Mouse (Mus musculus) bone marrow macrophage, adult 2 months (primary cell): ENCODE results near the gene Zfp213.
"Not testable (repeated sequence)": the region's sequence is repeated elsewhere in the genome, so short reads cannot be mapped to it uniquely, and the experiment has no call there.

Experiments
- CTCF ChIP-seq: IDR thresholded peaks from 2 replicates; pipeline ENCODE4 v1.5.1; 2012; ENCODE audit warnings: low read depth, mild to moderate bottlenecking, low read length, moderate library complexity
- POLR2A ChIP-seq: IDR thresholded peaks from 2 replicates; pipeline ENCODE4 v1.6.1; 2012; ENCODE audit warnings: mild to moderate bottlenecking, low read depth, low read length, borderline replicate concordance

DNA sequence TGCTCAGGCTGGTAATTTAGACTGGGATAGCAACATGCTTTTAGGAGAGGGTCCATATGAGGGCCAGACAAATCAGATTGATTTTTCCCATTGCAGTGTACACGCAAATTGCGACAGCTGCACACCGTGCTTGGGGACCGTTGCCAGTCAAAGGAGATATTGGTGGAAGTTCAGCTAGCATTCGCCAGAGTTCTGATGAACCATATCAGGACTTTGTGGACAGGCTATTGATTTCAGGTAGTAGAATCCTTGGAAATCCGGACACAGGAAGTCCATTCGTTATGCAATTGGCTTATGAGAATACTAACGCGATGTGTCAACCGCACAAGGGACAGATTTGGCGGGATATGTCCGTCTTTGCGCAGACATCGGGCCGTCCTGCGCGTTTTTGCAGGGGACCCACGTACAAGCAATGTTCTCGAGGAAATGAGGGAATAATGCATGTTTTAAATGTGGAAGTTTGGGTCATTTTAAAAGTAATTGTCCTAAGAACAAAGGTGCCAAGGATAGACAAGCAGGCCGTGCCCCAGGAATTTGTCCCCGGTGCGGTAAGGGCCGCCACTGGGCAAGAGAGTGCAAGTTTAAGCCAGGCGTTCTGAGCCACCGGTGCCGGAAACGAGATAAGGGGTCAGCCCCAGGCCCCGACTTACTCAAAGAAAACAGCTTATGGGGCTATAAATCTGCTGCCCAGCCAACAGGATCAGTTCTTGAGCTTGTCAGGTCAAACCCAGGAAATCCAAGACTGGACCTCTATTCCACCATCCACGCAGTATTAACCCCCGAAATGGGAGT, 40.9 kb downstream of the Zfp213 start:
- TF ChIP-seq CTCF, POLR2A: not testable (repeated sequence)
